Mouse (Mus musculus): Measurements from ENCODE around the gene Psmg1. TPM values are rescaled to one million over a fixed set of nuclear protein-coding genes. Genes with fewer than 3 reads are reported as not detected.
"Not testable (repeated sequence)": the region's sequence is repeated elsewhere in the genome, so short reads cannot be mapped to it uniquely, and the experiment has no call there.

The Psmg1 gene
- polyA plus RNA-seq (2012; rRNA removed), result 20.5 and 27.9 TPM in 2 replicates

GRCm38 (mm10) chr16:95990462-95991121 is at the start of gene Psmg1:
TSS of gene Psmg1 (minus strand) at chr16:95990960.
- DNase-seq (ENCODE audit: low read depth), result no peak

GRCm38 (mm10) chr16:96039538-96039937 is 48.8 kb upstream of the Psmg1 start:
- DNase-seq (ENCODE audit: low read depth), result no peak

DNA sequence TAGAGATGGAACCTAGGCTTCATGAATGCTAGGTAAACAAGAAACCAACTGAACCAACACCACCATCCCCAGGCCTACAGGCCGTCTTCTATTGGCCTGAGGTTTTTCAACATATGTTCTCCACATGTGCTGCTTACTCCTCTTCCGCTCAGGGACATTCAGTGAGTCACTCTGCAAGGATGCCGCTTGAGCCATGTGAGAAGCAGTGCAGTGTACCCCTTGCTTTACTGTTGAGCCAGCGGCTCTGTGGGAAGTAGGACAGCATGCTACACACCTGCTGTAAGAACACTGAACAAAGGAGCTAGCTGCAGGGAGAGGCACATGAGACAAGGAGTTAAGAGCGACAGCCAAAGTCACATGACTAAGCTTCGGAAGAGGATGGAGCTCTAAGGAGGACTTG is 43.7 kb upstream of the Psmg1 start:
- no peak for DNase-seq (ENCODE audit: low read depth)

DNA sequence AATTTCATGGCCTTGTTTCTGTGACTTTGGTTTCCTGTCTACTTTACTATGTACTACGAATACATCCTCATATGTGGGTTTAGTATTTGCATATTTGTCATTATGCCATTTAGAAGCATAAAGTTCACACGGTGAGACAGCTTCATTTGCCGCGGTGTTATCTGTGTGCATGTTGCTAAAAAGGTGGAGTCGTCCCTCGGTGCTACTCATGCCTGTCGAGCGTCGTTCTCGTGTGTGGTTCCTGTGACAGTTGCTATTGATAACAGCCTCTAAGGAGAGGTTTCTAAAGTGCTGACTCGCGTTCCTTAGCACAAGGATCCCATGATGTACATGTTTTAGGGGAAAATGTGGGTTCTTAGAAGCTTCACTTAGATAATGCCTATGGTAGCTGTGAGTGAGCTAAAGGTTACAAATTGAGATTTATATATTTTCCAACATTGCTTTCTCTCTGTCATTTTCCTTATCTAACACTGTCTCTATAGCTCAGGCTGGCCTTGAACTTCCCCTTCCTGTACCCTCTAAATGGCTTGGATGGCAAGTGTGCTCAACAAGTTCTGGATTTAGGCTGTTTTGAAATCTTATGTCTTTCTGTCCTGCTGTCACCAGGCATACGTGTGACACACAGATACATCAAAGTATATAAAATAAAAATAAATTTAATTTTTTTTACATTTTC is 41.7 kb upstream of the Psmg1 start:
- DNase-seq (ENCODE audit: low read depth), result no peak

DNA sequence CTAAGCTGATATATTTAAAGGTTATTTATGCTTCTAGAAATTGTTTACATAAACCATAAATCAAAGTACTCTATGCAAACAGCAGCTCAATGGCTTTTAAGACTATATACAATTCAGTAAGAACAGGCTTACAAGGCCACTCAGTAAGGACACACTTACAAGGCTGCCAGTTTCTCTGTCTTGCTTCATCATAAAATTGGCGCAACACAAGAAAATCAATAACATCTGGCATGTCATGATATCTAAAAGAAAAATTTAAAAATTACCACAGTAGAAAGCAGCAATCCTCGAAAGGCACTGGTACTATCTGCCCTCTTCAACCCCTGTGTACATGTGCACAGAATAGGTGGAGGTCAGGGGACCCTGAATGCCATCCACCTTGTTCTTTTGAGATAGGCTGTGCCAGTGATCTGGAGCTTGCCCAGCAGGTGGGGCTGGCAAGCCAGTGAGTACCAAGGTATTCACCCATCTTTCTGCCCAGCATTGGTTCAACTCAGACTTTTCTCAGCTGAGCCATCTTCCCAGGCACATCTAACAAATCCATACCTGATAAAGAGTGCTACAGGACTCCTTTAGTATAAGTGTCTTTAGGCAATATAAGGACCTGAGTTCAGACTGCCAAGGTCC is 39.8 kb upstream of the Psmg1 start:
- no peak for DNase-seq (ENCODE audit: low read depth)

DNA sequence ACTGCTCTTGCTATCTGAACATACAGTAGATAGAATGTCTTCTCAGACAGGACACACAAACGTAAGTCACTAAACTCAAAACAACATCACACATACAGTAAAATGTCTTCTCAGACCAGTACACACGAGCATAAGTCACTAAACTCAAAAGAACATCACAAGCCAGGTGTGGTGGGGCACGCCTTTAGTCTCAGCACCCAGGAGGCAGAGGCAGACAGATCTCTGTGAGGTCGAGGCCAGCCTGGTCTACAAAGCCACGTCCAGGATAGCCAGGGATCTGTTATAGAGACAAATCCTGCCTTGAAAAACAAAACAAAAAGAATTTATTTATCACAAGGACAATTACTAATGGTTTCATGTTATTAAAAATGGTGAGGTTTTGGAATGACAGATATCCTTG is 35.5 kb upstream of the Psmg1 start:
- no peak for DNase-seq (ENCODE audit: low read depth)

- DNase-seq (ENCODE audit: low read depth), result no peak
Observed at GRCm38 (mm10) chr16:96025244-96025643, 34.5 kb upstream of the Psmg1 start.

DNA sequence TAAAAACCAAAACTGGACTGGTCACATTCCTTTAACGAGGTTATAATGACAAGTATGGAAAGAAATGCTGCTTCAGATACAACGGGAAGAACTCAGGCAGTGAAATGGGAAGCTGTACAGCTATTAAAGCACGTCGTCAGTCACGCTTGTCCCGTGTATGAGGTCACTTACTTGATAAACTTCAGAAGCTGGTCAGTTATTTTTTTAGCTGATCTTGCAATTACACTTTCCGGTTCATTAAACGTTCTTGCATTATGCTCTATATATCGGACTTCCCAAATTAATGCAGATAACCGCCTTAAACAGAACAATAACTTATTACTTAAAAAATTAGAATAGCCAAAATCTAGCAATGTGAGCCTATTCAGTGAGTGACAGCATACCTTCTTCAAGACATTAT is 30.3 kb upstream of the Psmg1 start:
- no peak for DNase-seq (ENCODE audit: low read depth)

GRCm38 (mm10) chr16:96009124-96009523 is 18.4 kb upstream of the Psmg1 start:
- not testable (repeated sequence) for DNase-seq (ENCODE audit: low read depth)

- DNase-seq (ENCODE audit: low read depth), result not testable (repeated sequence)
Observed at GRCm38 (mm10) chr16:96004278-96004677, 13.5 kb upstream of the Psmg1 start.

DNA sequence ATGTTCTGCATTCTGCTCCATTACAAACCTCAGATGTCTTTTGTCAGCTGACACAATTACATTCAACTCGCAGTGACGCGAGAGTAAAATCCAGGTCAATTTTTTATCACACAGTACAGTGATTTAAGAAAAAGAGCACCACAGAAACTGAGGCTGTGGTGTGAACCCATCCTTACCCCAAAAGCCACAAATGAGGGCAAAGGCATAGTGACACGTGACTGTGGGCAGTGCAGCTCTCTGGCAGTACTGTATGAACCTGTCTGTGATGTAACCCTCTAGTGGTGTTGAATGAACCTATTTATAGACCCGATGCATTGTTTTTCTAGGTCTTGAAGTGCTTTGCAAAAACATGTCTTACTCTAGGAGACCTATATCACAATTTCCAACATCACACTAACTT is 8.5 kb upstream of the Psmg1 start:
- no peak for DNase-seq (ENCODE audit: low read depth)

DNA sequence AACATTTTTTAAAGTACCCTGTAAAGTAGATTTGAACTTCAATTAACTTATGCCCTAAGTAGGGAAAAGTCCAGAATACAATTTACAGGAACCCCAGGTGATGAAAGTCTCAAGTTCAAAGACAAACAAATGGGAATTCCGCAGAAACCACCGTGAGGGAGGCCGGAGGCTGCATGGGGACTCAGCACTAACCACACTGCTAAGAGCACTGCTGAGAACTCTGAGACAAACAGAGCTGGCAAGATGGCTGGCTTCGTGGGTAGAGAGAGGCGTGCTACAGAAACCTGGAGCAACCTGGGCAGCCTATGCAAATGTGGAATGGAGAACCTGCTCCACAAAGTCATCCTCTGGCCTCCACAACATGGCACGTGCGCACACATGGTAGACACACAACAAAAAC is 5.4 kb upstream of the Psmg1 start:
- DNase-seq (ENCODE audit: low read depth), result no peak

DNA sequence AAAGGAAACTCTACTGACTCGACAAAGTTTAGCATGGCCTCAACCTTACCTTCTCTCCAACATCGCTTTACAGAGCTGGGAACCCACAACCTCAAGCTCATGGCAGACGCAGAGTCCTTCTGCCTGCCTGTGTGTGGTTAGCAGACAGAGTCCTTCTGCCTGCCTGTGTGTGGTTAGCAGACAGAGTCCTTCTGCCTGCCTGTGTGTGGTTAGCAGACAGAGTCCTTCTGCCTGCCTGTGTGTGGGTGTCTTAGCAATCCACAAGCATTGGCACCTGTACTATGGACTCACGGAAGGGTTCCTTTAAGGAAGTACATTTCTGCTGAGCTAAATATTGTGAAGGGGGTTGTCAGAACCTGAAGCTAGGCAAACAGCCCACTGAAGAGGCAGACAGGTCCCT is 3.8 kb upstream of the Psmg1 start:
- not testable (repeated sequence) for DNase-seq (ENCODE audit: low read depth)

DNA sequence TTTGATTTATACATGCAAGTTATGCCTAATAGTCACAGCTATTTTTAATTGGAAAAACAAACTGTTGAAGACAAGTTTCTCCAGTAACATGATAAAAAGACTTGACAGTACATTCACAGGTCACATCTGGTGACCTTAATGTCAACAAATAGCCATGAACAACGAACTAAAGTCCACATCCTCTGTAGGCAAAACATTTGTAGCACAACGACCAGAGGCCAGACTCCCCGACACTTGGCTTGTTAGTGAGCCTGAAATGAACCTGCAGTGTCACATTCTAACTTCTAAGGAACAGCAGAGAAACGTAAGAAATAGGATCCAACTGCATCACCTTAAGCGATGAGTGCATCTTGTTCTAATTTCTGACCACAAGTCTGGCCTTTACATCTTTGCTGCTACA is 1.8 kb upstream of the Psmg1 start:
- DNase-seq (ENCODE audit: low read depth), result no peak

DNA sequence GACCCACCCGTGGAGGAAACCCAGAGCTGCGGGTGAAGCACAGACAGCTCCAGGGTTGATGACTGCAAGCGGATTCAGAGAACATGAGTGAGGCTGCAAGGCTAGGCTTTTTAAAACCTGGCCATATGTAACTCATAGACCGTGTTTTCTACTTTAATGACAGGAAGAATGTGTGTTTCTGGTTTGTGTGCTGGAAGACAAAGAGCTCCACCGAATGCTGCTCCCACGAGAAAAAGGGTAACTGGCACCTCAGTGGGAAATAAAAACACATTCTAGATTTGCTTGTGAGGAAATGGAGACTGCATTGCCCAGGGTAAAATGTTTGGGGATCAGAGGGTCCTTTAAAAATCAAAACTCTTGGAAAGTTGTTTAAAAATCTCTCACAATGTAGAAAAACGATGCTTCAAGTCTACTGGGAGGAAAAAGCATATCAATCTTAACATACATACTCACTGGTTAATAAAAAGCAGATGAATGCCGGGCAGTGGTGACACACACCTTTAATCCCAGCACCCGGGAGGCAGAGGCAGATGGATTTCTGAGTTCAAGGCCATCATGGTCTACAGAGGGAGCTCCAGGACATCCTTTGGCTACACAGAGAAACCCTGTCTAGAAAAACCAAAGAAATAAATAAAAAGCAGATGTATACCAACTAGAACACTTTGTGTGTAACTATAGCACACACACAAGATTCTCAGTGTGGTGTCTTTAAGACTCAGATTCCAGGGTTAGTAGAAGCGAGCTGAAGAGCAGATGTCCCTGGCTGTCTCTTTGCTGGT is 551 bp upstream of the Psmg1 start:
- DNase-seq (ENCODE audit: low read depth), result no peak

- DNase-seq (ENCODE audit: low read depth), result no peak
Observed at GRCm38 (mm10) chr16:95984911-95985310, 5.8 kb downstream of the Psmg1 start.

- no peak for DNase-seq (ENCODE audit: low read depth)
Observed at GRCm38 (mm10) chr16:95983601-95984000, 7.2 kb downstream of the Psmg1 start.

DNA sequence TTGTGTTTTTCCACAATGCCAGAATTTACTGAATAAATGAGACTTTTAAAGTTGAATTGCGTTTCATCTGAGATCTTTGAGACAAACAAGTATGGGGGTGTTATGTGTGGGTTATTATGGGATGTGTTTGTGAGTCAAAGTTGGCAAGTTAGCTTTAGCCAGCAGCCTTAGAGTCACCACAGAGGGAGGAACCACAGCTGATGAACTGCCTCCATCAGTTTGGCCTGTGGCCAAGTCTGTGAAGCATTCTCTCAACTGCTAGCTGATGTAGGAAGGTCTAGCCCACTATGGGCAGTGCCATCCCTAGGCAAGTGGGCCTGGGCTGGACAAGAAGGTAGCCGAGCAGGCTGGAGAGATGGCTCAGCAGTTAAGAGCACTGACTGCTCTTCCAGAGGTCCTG is 19.9 kb downstream of the Psmg1 start:
- DNase-seq (ENCODE audit: low read depth), result no peak

- DNase-seq (ENCODE audit: low read depth), result no peak
Observed at GRCm38 (mm10) chr16:95967455-95967854, 23.3 kb downstream of the Psmg1 start.

- DNase-seq (ENCODE audit: low read depth), result no peak
Observed at GRCm38 (mm10) chr16:95964427-95965023, 26.2 kb downstream of the Psmg1 start.

DNA sequence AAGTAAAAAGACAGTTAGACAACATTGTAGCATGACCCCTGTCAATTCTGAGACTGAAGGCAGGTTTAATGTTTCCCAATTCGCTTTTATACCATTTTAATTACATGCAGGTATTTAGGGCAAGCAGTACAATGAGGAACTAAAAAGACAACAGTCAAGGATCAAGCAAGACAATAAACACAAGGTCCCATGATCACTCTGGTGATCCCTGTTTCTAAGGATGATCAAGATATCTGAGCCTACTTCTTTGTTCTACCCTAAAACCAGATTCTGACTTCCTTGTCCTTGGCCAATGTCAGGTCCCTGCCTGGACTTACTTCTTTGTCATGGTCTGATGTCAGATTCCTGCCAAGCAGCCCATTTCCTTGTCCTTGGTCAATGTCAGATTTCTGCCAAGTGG is 29.3 kb downstream of the Psmg1 start:
- DNase-seq (ENCODE audit: low read depth), result not testable (repeated sequence)

GRCm38 (mm10) chr16:95960689-95961088 is 30.1 kb downstream of the Psmg1 start:
- DNase-seq (ENCODE audit: low read depth), result not testable (repeated sequence)
